Mouse (Mus musculus) frontal cortex, postnatal 36 days (tissue): ENCODE data around the gene Sfpq.
"Not testable (repeated sequence)": the region's sequence is repeated elsewhere in the genome, so short reads cannot be mapped to it uniquely, and the experiment has no call there.

ENCODE experiments used
- DNase-seq, 2 experiments: peaks; one replicate each; pipeline ENCODE4 v3.0.0; 2022; ENCODE audit warnings: low spot score in 2 of 2

Sfpq gene

DNA sequence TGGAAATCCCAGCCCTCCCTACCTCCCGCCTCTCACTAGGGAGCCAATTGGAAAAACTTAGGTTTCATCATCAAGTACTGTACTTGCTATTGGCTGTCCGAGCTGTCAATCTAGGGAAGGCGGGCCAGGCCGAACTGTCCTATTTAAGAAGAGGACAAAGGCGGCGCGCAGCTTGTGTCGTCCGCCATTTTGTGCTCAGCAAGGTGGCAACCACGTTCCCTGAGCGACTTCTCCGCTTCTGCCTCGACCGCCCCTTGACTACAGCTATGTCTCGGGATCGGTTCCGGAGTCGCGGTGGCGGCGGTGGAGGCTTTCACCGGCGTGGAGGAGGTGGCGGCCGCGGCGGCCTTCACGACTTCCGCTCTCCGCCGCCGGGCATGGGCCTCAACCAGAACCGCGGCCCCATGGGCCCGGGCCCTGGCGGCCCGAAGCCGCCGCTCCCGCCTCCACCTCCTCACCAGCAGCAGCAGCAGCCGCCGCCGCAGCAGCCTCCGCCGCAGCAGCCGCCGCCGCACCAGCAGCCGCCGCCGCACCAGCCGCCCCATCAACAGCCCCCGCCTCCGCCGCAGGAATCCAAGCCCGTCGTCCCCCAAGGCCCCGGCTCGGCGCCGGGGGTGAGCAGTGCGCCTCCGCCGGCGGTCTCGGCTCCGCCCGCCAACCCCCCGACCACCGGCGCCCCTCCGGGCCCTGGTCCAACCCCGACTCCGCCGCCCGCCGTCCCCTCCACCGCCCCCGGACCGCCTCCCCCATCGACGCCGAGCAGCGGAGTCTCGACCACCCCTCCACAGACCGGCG is at the start of gene Sfpq:
Sfpq (plus strand) TSS at position 174 of the 795 bp plus-strand sequence.
- peak; percentile 100 for DNase-seq

DNA sequence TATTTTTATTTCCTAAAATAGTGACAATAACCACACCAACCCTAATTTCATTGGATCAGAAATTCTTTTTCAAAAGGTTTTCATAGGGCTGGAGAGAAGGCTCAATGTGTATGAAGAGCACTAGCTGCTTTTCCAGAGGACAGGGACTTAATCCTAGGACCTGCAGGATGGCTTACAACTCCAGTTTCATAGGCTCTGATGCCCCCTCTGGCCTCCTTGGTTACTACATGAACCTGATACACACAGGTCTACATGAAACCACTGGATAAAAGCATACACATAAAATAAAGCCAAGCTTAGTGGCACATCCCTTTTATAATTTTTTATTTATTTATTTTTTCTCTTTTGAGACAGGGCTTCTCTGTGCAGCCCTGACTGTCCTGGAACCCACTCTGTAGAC is 43.7 kb upstream of the Sfpq start:
- peak; percentile 9 to 20 for DNase-seq

DNA sequence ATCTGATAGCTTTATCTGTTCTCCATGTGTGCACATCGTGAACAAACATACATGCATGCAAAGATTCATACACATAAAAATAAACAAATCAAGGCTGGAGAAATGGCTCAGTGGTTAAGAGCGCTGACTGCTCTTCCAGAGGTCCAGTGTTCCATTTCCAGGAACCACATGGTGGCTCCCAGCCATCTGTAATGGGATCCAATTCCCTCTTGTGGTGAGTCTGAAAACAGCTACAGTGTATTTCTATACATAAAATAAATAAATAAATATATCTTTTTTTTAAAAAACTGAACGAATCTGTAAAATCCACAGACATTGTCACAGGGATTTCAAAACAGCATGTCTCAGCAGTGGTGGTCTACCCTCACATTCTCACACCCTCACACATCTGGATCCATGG is 42.4 kb upstream of the Sfpq start:
- DNase-seq: no peak

DNA sequence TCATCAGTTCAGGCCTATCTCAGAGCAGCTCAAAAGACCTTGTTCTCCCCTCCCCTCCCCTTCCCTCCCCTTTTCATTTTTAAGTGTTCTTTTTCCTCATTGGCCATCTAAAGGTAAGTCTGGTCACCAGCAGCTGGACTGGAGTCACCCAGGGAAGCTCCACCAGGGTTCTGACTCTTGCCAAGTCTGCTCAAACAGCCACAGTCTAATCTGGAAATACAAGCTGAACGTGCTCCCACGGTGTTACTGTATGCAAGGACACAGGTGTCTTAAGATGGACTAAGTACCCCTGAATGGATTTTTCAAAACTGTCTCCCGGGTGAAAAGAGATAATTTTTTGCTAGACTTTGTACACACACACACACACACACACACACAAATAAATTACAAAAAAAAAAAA is 37.8 kb upstream of the Sfpq start:
- DNase-seq: no peak

- DNase-seq: not testable (repeated sequence)
Measured at GRCm38 (mm10) chr4:126983736-126984525, 37.2 kb upstream of the Sfpq start.

DNA sequence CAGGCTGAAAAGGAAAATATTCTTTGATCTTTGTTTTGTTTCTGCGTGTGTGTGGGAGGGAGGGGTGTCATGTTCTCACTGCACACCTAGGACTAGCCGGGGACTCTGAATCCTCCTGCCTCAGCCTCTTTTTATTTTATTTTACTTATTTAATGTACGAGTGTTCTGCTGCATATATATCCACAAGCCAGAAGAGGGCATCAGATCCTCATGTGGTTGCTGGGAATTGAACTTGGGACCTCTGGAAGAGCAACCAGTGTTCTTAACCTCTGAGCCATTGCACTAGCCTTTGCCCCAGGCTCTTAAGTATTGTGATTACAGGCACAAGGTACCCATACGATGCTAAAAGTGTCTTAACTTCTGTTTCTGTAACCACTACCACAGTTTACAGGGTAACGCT is 34.4 kb upstream of the Sfpq start:
- no peak for DNase-seq

- DNase-seq: no peak
Measured at GRCm38 (mm10) chr4:126988503-126988902, 32.6 kb upstream of the Sfpq start.

DNA sequence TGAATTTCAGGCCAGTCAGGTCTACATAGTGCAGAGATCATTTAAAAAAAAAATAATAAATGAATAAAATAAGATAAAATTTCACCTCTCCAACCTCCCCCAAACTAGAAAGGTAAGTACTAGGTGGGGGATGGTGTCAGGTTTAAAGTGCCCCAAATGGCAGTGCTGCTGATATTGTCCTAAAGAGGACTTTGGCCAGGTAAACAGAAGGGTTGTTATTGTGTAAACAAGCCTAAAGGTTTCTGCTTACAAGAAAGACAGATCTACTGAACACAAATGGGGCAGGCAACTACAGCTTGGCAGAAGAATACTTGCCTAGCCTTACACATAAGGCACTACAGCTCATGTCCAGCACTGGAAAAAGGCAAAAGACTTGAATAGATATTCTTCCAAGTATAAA is 30.6 kb upstream of the Sfpq start:
- DNase-seq: no peak

- no peak for DNase-seq
Measured at GRCm38 (mm10) chr4:126992356-126992755, 28.8 kb upstream of the Sfpq start.

DNA sequence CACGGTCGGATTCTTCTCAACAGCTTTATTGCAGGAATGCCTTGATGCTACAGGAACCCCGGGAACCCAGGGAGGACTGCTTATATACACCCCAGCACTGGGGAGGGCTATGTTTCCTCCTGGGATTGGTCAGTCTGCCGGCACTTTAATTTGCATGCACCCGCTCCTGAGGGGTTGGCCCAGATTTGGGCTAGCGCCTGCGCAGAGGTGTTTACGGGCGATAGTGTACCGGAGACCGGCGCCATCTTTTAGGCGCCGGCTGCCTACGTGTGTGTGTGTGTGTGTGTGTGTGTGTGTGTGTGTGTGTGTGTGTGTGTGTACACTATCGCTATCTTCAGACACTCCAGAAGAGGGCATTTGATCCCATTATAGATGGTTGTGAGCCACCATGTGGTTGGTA is 21.8 kb upstream of the Sfpq start:
- not testable (repeated sequence) for DNase-seq

DNA sequence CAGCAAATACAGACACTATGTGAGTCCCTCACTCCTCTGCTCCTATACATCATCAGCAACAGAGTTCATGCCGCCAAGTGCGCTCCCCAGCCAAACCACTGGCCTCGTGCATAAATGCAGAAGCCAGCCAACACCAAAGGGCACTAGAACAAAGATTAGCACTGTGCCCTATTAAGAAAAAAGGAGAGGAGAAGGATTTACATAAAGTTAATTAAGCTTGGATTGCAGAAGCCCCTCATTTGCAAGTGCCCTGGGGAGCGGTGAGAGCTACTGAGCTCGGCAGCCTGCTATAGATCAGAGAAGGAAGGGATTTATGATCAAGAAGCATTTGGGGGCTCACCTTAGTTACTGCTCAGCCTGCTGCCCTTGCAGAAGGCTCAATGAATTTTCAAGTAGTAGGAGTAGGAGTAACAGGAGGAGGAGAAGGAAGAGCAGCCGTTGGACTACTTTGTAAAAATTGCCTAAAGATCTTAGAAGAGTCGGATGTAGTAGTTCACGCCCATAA is 20.5 kb upstream of the Sfpq start:
- DNase-seq: no peak

DNA sequence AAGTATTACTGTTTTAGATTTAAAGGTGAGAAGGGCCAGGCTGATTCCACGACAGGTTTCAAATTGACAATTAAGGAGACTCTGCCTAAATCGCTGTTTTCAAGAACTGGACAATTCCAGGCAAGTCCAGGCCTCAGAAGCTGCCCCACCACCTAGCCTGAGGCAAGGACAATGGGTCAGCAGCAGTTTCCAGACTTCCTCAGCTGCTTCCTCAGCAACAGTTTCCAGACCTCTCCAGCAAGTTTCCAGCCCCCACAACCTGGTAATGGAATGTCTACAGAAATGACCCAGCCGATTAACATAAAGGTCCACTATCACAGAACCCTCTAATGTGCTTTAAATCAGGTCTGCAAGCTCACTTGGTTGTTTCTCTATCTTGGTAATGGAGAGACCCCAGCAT is 16.7 kb upstream of the Sfpq start:
- DNase-seq: no peak

DNA sequence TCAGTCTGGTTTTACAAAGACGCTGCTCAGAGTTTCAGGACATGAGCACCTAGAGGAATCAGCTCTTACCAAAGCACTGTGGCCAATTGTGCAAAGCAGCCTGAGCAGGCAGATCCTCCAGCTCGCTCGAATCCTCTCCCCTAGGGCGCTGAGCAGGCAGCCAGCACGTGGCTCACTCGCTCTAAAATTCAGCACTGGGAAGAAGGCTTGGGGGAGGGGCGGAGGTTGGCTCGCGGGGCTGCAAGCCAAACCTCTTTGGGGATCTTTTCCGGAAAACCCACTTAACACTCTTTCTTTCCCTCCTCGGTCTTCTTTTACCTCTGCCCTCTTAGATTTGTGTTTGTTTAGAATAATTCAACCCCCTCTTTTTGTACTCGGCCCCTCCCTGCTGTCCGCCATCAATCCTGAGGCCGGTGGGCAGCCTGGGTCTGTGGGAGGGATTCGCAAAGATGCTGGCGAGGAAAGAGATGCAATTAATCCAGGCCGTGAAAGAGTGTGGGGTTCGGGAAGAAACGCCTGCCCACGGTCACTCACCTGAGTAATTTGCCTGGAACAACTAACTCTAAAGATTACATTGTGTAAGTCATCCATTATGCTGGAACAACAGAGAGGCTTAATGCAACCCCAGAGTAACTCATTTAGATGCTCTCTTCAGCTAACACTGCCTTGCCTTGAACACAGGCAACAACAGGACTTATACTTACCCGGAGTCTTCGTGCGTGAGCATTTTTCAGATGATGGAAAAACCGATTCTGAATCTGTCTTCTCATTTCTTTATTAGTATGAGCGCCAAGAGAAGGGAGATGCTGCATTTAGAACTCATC is 15.8 kb upstream of the Sfpq start:
- DNase-seq: peak; percentile 69 to 74

DNA sequence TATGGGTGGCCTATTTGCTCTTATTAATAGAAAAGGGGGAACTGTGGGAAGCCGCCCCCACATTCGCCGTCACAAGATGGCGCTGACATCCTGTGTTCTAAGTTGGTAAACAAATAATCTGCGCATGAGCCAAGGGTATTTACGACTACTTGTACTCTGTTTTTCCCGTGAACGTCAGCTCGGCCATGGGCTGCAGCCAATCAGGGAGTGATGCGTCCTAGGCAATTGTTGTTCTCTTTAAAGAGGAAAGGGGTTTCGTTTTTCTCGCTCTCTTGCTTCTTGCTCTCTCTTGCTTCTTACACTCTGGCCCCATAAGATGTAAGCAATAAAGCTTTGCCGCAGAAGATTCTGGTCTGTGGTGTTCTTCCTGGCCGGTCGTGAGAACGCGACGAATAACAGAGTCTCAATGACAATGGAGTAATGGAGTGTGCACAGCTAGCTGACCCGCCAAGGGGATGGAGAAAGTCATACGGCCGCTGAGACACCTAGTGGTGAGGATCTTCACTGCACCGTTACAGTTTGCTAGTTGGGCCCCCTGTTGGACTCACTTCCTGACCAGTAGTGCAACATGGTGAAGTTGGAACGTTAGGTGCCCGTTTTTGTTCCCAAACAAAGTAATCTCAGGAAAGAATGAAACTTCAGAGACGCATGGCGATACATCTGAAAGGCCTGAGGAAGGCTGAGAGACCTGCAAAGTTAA is 5.7 kb upstream of the Sfpq start:
- DNase-seq: peak; percentile 80 to 89

DNA sequence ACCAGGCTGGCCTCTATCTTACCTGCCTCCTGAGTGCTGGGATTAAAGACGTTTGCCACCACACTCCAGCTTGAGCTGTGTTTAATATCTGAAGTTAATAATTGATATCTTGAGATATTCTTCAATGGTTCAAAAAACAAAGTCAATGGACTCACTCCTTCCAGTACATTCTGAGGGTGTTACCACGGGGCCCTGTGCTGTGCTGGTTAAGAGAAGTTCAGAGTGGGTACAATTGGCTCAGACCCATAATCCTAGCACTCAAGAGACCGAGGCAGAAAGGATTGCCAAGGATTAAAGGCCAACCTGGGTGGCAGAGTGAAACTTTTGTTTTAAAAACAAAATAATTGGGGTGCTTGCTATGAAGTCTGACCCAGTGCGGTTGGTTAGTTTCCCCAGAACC is 4.8 kb upstream of the Sfpq start:
- no peak for DNase-seq

GRCm38 (mm10) chr4:127020411-127021150 is 543 bp upstream of the Sfpq start:
- no peak for DNase-seq

DNA sequence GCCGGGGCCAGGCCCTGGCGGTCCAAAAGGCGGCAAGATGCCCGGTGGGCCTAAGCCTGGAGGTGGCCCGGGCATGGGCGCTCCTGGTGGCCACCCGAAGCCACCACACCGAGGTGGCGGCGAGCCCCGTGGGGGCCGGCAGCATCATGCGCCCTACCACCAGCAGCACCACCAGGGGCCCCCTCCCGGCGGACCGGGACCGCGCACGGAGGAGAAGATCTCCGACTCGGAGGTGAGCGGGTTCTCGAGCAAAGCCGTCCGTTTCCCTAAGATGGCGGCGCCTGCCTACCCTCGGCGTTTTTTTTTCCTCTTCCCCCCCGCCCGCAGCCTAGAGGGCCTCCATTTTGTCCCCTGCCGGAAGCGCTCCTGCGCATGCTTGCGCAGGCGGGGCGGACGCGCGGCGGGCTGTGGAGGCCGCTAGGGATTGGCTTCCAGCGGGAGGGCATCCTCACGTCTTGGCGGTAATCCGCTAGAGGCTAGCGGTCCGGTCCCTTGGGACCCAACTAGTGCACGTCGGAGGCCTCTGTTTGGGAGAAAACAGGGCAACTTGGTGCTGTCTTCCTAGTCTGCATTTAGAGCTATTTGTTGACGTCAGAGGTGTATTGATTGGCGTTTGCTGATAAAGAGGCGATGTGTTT is 984 bp downstream of the Sfpq start:
- DNase-seq: peak; percentile 77 to 79

GRCm38 (mm10) chr4:127023201-127023600 is 2.1 kb downstream of the Sfpq start:
- no peak for DNase-seq

- DNase-seq: no peak
Measured at GRCm38 (mm10) chr4:127024240-127024639, 3.1 kb downstream of the Sfpq start.

DNA sequence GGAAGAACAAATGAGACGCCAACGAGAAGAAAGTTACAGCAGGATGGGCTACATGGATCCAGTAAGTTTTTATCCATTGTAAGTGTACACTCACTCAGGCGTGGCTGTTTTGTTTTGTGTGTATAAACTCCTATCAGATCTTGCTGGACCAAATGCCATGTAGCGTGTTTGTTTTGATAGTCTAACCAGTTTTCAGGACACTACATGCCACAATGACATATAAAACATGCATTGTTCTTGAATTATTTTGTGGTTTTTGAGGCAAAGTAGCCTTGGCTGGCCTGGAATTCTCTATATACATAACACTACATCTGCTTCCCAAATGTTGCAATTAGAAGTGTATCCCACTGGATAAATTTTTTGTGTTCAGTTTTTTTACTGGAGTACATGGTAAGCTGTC is 5.7 kb downstream of the Sfpq start:
- DNase-seq: no peak
